Mouse (Mus musculus) lung, embryonic 16.5 days (tissue): ENCODE results near the gene Zfp36l2. TPM values are rescaled to one million over a fixed set of nuclear protein-coding genes. Genes with fewer than 3 reads are reported as not detected.
A peak's percentile ranks its signal among the peaks of the same experiment; 100 is the strongest.

Source experiments
- ATAC-seq: fragments of 200-750 bp; cut with Nextera tagmentation; 2 replicates; pipeline ENCODE4 v1.8.0; 2017; ENCODE audit warnings: low read depth, mild to moderate bottlenecking, moderate library complexity
- H3K27ac ChIP-seq: fragments of 300-500 bp; sonication (generic); 2 replicates; pipeline ENCODE4 v1.5.1; 2014; ENCODE audit warnings: mild to moderate bottlenecking, control low read depth, low read length
- H3K27me3 ChIP-seq: fragments of 300-500 bp; sonication (generic); 2 replicates; pipeline ENCODE4 v1.6.1; 2014; ENCODE audit warnings: low read depth, low read length, mixed read lengths; ENCODE audit not compliant: control insufficient read depth, insufficient read depth
- H3K36me3 ChIP-seq: fragments of 300-500 bp; sonication (generic); 2 replicates; pipeline ENCODE4 v1.6.1; 2014; ENCODE audit warnings: low read length; ENCODE audit not compliant: control insufficient read depth, insufficient read depth
- H3K4me1 ChIP-seq: fragments of 300-500 bp; sonication (generic); replicated peaks from 2 replicates; pipeline ENCODE4 v1.6.1; 2014; ENCODE audit warnings: low read length, mixed read lengths; ENCODE audit not compliant: control insufficient read depth, insufficient read depth
- H3K4me2 ChIP-seq: fragments of 300-500 bp; sonication (generic); 2 replicates; pipeline ENCODE4 v1.6.1; 2014; ENCODE audit warnings: low read depth, low read length, control low read depth
- H3K4me3 ChIP-seq: fragments of 300-500 bp; sonication (generic); 2 replicates; pipeline ENCODE4 v1.5.1; 2014; ENCODE audit warnings: mild to moderate bottlenecking, low read length, control low read depth
- H3K9ac ChIP-seq: fragments of 300-500 bp; sonication (generic); 2 replicates; pipeline ENCODE4 v1.6.1; 2014; ENCODE audit warnings: low read length, control low read depth
- H3K9me3 ChIP-seq: fragments of 300-500 bp; sonication (generic); 2 replicates; pipeline ENCODE4 v1.6.1; 2016; ENCODE audit warnings: low read length; ENCODE audit not compliant: control insufficient read depth
- WGBS: fragments of 180-500 bp; shearing (Covaris S2); extraction: QIAGEN DNeasy Blood & Tissue Kit; methylation state at CpG from one replicate; pipeline ENCODE4 v1.1.7; 2014; 5-methylcytosine and 5-hydroxymethylcytosine counted together
- polyA plus RNA-seq: library from polyadenylated mRNA; unstranded; fragments of >200 nt; fragmentation: Nextera tagmentation; extraction: Ambion mirVana; gene quantifications from 2 replicates; pipeline ENCODE4 v1.2.1, GENCODE M21; 2015

The Zfp36l2 gene
- polyA plus RNA-seq, 1 experiment from 2014 or later = 10.1 TPM

- Histone ChIP-seq H3K4me3 (no peak overlapping the region), H3K27me3 (no peaks in the 10 kb centered on the region), H3K27ac (no peak overlapping the region), H3K9me3 (no peaks in the 10 kb centered on the region), H3K9ac (no peak overlapping the region), H3K36me3 (no peaks in the 10 kb centered on the region), H3K4me1 (peaks cover 70% of the 10 kb centered on the region), H3K4me2 (no peak overlapping the region)
- WGBS = 86% methylated on average over 3 of the region's 3 CpGs
- no peak for ATAC-seq
Observed at GRCm38 (mm10) chr17:84144130-84144529, 43.6 kb downstream of the Zfp36l2 start.

- Histone ChIP-seq H3K9ac (0 out of 2 replicates have a peak overlapping the region, but pooled peaks have one; percentile 14), H3K4me1 (peaks cover 62% of the 10 kb centered on the region)
Observed at GRCm38 (mm10) chr17:84143219-84143844, 44.4 kb downstream of the Zfp36l2 start.

GRCm38 (mm10) chr17:84141691-84142090, 46.1 kb downstream of the Zfp36l2 start:
- Histone ChIP-seq H3K9me3 (no peaks in the 10 kb centered on the region), H3K36me3 (no peaks in the 10 kb centered on the region), H3K9ac (peak overlapping the region; percentile 42), H3K4me2 (peak overlapping the region; percentile 34; the same call in 1 of the 2 replicates), H3K4me1 (peaks cover 56% of the 10 kb centered on the region), H3K27ac (peak overlapping the region; percentile 91), H3K4me3 (no peak overlapping the region), H3K27me3 (no peaks in the 10 kb centered on the region)
- WGBS = 67% methylated on average over 6 of the region's 6 CpGs
- ATAC-seq = peak; percentile 73

More at GRCm38 (mm10) chr17:84143219-84143844, 44.4 kb downstream of the Zfp36l2 start:
- no peak for ATAC-seq
- WGBS = 30% methylated on average over 12 of the region's 12 CpGs
- Histone ChIP-seq H3K27ac (peak overlapping the region; percentile 9), H3K4me3 (no peak overlapping the region), H3K4me2 (no peak overlapping the region), H3K27me3 (no peaks in the 10 kb centered on the region), H3K9me3 (no peaks in the 10 kb centered on the region), H3K36me3 (no peaks in the 10 kb centered on the region)

- no peak overlapping the region for H3K4me3 ChIP-seq
- peak overlapping the region; percentile 91 for H3K27ac ChIP-seq
- H3K9me3 ChIP-seq = no peaks in the 10 kb centered on the region
- 42% methylated on average over 10 of the region's 10 CpGs for WGBS
- H3K4me2 ChIP-seq = peak overlapping the region; percentile 34
- H3K9ac ChIP-seq = peak overlapping the region; percentile 42
- ATAC-seq = peak; percentile 63
- H3K4me1 ChIP-seq = peaks cover 49% of the 10 kb centered on the region
- no peaks in the 10 kb centered on the region for H3K36me3 ChIP-seq
- H3K27me3 ChIP-seq = no peaks in the 10 kb centered on the region
Observed at GRCm38 (mm10) chr17:84140822-84141507, 46.8 kb downstream of the Zfp36l2 start.

- Histone ChIP-seq H3K4me3 (no peak overlapping the region), H3K9me3 (no peaks in the 10 kb centered on the region), H3K36me3 (no peaks in the 10 kb centered on the region), H3K4me2 (no peak overlapping the region), H3K9ac (no peak overlapping the region), H3K4me1 (peaks cover 31% of the 10 kb centered on the region), H3K27me3 (no peaks in the 10 kb centered on the region), H3K27ac (no peak overlapping the region)
- peak; percentile 30; the same call in 1 of the 2 replicates for ATAC-seq
- 70% methylated on average over 11 of the region's 11 CpGs for WGBS
Observed at GRCm38 (mm10) chr17:84137393-84138171, 50.2 kb downstream of the Zfp36l2 start.

- Histone ChIP-seq H3K9me3 (no peaks in the 10 kb centered on the region), H3K36me3 (no peaks in the 10 kb centered on the region), H3K4me2 (no peak overlapping the region), H3K9ac (no peak overlapping the region), H3K4me3 (no peak overlapping the region), H3K27ac (no peak overlapping the region), H3K27me3 (no peaks in the 10 kb centered on the region), H3K4me1 (peaks cover 23% of the 10 kb centered on the region)
- ATAC-seq = peak; percentile 27; the same call in 1 of the 2 replicates
- WGBS = 33% methylated on average over 9 of the region's 10 CpGs
Observed at GRCm38 (mm10) chr17:84136669-84137392, 50.9 kb downstream of the Zfp36l2 start.

- Histone ChIP-seq H3K27ac (no peak overlapping the region), H3K4me1 (peaks cover 17% of the 10 kb centered on the region), H3K27me3 (no peaks in the 10 kb centered on the region), H3K9me3 (no peaks in the 10 kb centered on the region), H3K4me2 (no peak overlapping the region), H3K9ac (no peak overlapping the region), H3K36me3 (no peaks in the 10 kb centered on the region), H3K4me3 (no peak overlapping the region)
- WGBS = 81% methylated on average over 4 of the region's 4 CpGs
- no peak for ATAC-seq
Observed at GRCm38 (mm10) chr17:84136217-84136616, 51.5 kb downstream of the Zfp36l2 start.

GRCm38 (mm10) chr17:84135243-84135642, 52.5 kb downstream of the Zfp36l2 start:
- no peak for ATAC-seq
- WGBS = 59% methylated on average over 7 of the region's 7 CpGs

More at GRCm38 (mm10) chr17:84135243-84135642, 52.5 kb downstream of the Zfp36l2 start:
- no peak overlapping the region for H3K4me2 ChIP-seq
- no peaks in the 10 kb centered on the region for H3K9me3 ChIP-seq
- no peak overlapping the region for H3K9ac ChIP-seq
- no peaks in the 10 kb centered on the region for H3K27me3 ChIP-seq
- H3K36me3 ChIP-seq = no peaks in the 10 kb centered on the region
- no peak overlapping the region for H3K4me3 ChIP-seq
- no peak overlapping the region for H3K27ac ChIP-seq
- H3K4me1 ChIP-seq = peaks cover 9% of the 10 kb centered on the region
